Mouse (Mus musculus) small intestine, adult 2 months (tissue): ENCODE measurements around the gene Plekhg3.

Experiments used
- CTCF ChIP-seq: fragments of 200-500 bp; IDR thresholded peaks from 2 replicates; pipeline ENCODE4 v1.5.1; 2012; ENCODE audit warnings: low read depth, mild to moderate bottlenecking, control low read depth, inconsistent platforms, low read length, moderate library complexity, mixed read lengths; ENCODE audit not compliant: insufficient replicate concordance, insufficient read length; ENCODE audit errors: extremely low read depth
- POLR2A ChIP-seq: fragments of 200-500 bp; IDR thresholded peaks from 2 replicates; pipeline ENCODE4 v1.6.1; 2012; ENCODE audit warnings: low read depth, mild to moderate bottlenecking, control low read depth, inconsistent platforms, low read length, moderate library complexity

- no peak for TF ChIP-seq CTCF
- no peak for TF ChIP-seq POLR2A
Measured at GRCm38 (mm10) chr12:76615580-76615937, 84.9 kb downstream of the Plekhg3 start.
